Mouse (Mus musculus) lung, adult 2 months (tissue): Measurements from ENCODE around the gene Rnf26.

Experiments
- CTCF ChIP-seq: fragments of 200-500 bp; IDR thresholded peaks from 2 replicates; pipeline ENCODE4 v1.5.1; 2011; ENCODE audit warnings: mild to moderate bottlenecking, low read length, control low read depth; ENCODE audit not compliant: insufficient read depth
- POLR2A ChIP-seq: fragments of 200-500 bp; IDR thresholded peaks from 2 replicates; pipeline ENCODE4 v1.6.1; 2011; ENCODE audit warnings: low read depth, mild to moderate bottlenecking, control low read depth, low read length, borderline replicate concordance; ENCODE audit errors: extremely low read depth

- TF ChIP-seq POLR2A (no peak), CTCF (0 out of 2 replicates have a peak, but pooled peaks have one; percentile 7)
Observed at GRCm38 (mm10) chr9:44074395-44075275, 38.7 kb downstream of the Rnf26 start.
